Mouse (Mus musculus): ENCODE measurements around the gene Srcin1. TPM values are rescaled to one million over a fixed set of nuclear protein-coding genes. Genes with fewer than 3 reads are reported as not detected.

The Srcin1 gene
- 3.2 and 3.7 TPM in 2 replicates for polyA plus RNA-seq (2014; fragmentation: Nextera tagmentation; extraction: Ambion mirVana)

- peak within 1 kb of the TSS; percentile 76 for H3K4me3 ChIP-seq (ENCODE audit: low read depth, low read length)
Observed at GRCm38 (mm10) chr11:97576136-97576906, at the start of gene Srcin1. Gene Srcin1 (minus strand): TSS chr11:97576186.

GRCm38 (mm10) chr11:97625551-97625950 is 49.6 kb upstream of the Srcin1 start:
- DNase-seq (ENCODE audit: low spot score) (no peak), ATAC-seq (replicated peaks; ENCODE audit: low FRiP score) (no peak)
- H3K4me2 ChIP-seq (ENCODE audit: low read depth, low read length, severe bottlenecking), result no peak overlapping the region
- H3K27ac ChIP-seq (ENCODE audit: low read depth, low read length), result no peak overlapping the region
- H3K9ac ChIP-seq (ENCODE audit: low read length), result no peak overlapping the region
- H3K9me3 ChIP-seq (ENCODE audit: control insufficient read depth, low read length), result no peaks in the 10 kb centered on the region
- H3K4me1 ChIP-seq (replicated peaks; ENCODE audit: control insufficient read depth, insufficient read depth, low read length), result peaks cover 25% of the 10 kb centered on the region
- peaks cover 36% of the 10 kb centered on the region for H3K27me3 ChIP-seq (ENCODE audit: control insufficient read depth, insufficient read depth, low read length)
- WGBS, result 71% methylated on average over 5 of the region's 5 CpGs
- H3K4me3 ChIP-seq (ENCODE audit: low read depth, low read length), result no peak overlapping the region
- H3K36me3 ChIP-seq (ENCODE audit: control insufficient read depth, insufficient read depth, low read length), result no peaks in the 10 kb centered on the region

More at GRCm38 (mm10) chr11:97576136-97576906, at the start of gene Srcin1:
- Histone ChIP-seq H3K27ac (ENCODE audit: low read depth, low read length) (peak within 1 kb of the TSS; percentile 96), H3K4me2 (ENCODE audit: low read depth, low read length, severe bottlenecking) (peak within 1 kb of the TSS; percentile 80), H3K36me3 (ENCODE audit: control insufficient read depth, insufficient read depth, low read length) (no peaks in the 10 kb centered on the region), H3K9me3 (ENCODE audit: control insufficient read depth, low read length) (no peaks in the 10 kb centered on the region), H3K27me3 (ENCODE audit: control insufficient read depth, insufficient read depth, low read length) (peaks cover 9% of the 10 kb centered on the region), H3K4me1 (replicated peaks; ENCODE audit: control insufficient read depth, insufficient read depth, low read length) (peaks cover 29% of the 10 kb centered on the region), H3K9ac (ENCODE audit: low read length) (peak within 1 kb of the TSS; percentile 87)
- 31% methylated on average over 9 of the region's 9 CpGs for WGBS
- DNase-seq (ENCODE audit: low spot score) (no peak), ATAC-seq (replicated peaks; ENCODE audit: low FRiP score) (no peak)

GRCm38 (mm10) chr11:97623166-97623565 is 47.2 kb upstream of the Srcin1 start:
- no peak overlapping the region for H3K27ac ChIP-seq (ENCODE audit: low read depth, low read length)
- 68% methylated on average over 9 of the region's 9 CpGs for WGBS
- no peaks in the 10 kb centered on the region for H3K36me3 ChIP-seq (ENCODE audit: control insufficient read depth, insufficient read depth, low read length)
- H3K4me3 ChIP-seq (ENCODE audit: low read depth, low read length), result no peak overlapping the region
- ATAC-seq (replicated peaks; ENCODE audit: low FRiP score), result no peak
- H3K4me1 ChIP-seq (replicated peaks; ENCODE audit: control insufficient read depth, insufficient read depth, low read length), result peaks cover 15% of the 10 kb centered on the region; the same call in 1 of the 2 replicates
- no peak overlapping the region for H3K4me2 ChIP-seq (ENCODE audit: low read depth, low read length, severe bottlenecking)
- DNase-seq (ENCODE audit: low spot score), result no peak
- H3K27me3 ChIP-seq (ENCODE audit: control insufficient read depth, insufficient read depth, low read length), result peaks cover 20% of the 10 kb centered on the region
- no peaks in the 10 kb centered on the region for H3K9me3 ChIP-seq (ENCODE audit: control insufficient read depth, low read length)
- H3K9ac ChIP-seq (ENCODE audit: low read length), result no peak overlapping the region

GRCm38 (mm10) chr11:97622440-97622839 is 46.5 kb upstream of the Srcin1 start:
- DNase-seq (ENCODE audit: low spot score) (peak; percentile 87), ATAC-seq (replicated peaks; ENCODE audit: low FRiP score) (no peak)
- 3% methylated on average over 6 of the region's 6 CpGs for WGBS
- Histone ChIP-seq H3K27me3 (ENCODE audit: control insufficient read depth, insufficient read depth, low read length) (peaks cover 13% of the 10 kb centered on the region), H3K36me3 (ENCODE audit: control insufficient read depth, insufficient read depth, low read length) (no peaks in the 10 kb centered on the region), H3K9ac (ENCODE audit: low read length) (no peak overlapping the region), H3K4me2 (ENCODE audit: low read depth, low read length, severe bottlenecking) (no peak overlapping the region), H3K4me1 (replicated peaks; ENCODE audit: control insufficient read depth, insufficient read depth, low read length) (peaks cover 8% of the 10 kb centered on the region; the same call in 1 of the 2 replicates), H3K27ac (ENCODE audit: low read depth, low read length) (no peak overlapping the region), H3K4me3 (ENCODE audit: low read depth, low read length) (no peak overlapping the region), H3K9me3 (ENCODE audit: control insufficient read depth, low read length) (no peaks in the 10 kb centered on the region)

- Histone ChIP-seq H3K9me3 (ENCODE audit: control insufficient read depth, low read length) (no peaks in the 10 kb centered on the region), H3K4me1 (replicated peaks; ENCODE audit: control insufficient read depth, insufficient read depth, low read length) (no peaks in the 10 kb centered on the region), H3K27ac (ENCODE audit: low read depth, low read length) (no peak overlapping the region), H3K36me3 (ENCODE audit: control insufficient read depth, insufficient read depth, low read length) (no peaks in the 10 kb centered on the region), H3K4me2 (ENCODE audit: low read depth, low read length, severe bottlenecking) (no peak overlapping the region), H3K4me3 (ENCODE audit: low read depth, low read length) (no peak overlapping the region), H3K9ac (ENCODE audit: low read length) (no peak overlapping the region), H3K27me3 (ENCODE audit: control insufficient read depth, insufficient read depth, low read length) (peaks cover 3% of the 10 kb centered on the region)
- WGBS, result 36% methylated on average over 5 of the region's 5 CpGs
- ATAC-seq (replicated peaks; ENCODE audit: low FRiP score), result no peak
- peak; percentile 72 for DNase-seq (ENCODE audit: low spot score)
Observed at GRCm38 (mm10) chr11:97619391-97619795, 43.4 kb upstream of the Srcin1 start.

GRCm38 (mm10) chr11:97618368-97618767 is 42.4 kb upstream of the Srcin1 start:
- H3K4me3 ChIP-seq (ENCODE audit: low read depth, low read length), result no peak overlapping the region
- no peaks in the 10 kb centered on the region for H3K36me3 ChIP-seq (ENCODE audit: control insufficient read depth, insufficient read depth, low read length)
- ATAC-seq (replicated peaks; ENCODE audit: low FRiP score), result no peak
- H3K27me3 ChIP-seq (ENCODE audit: control insufficient read depth, insufficient read depth, low read length), result peaks cover 3% of the 10 kb centered on the region; the same call in 1 of the 2 replicates
- DNase-seq (ENCODE audit: low spot score), result no peak
- no peak overlapping the region for H3K27ac ChIP-seq (ENCODE audit: low read depth, low read length)
- no peaks in the 10 kb centered on the region for H3K4me1 ChIP-seq (replicated peaks; ENCODE audit: control insufficient read depth, insufficient read depth, low read length)
- 58% methylated on average over 11 of the region's 11 CpGs for WGBS
- no peaks in the 10 kb centered on the region for H3K9me3 ChIP-seq (ENCODE audit: control insufficient read depth, low read length)
- no peak overlapping the region for H3K9ac ChIP-seq (ENCODE audit: low read length)
- H3K4me2 ChIP-seq (ENCODE audit: low read depth, low read length, severe bottlenecking), result no peak overlapping the region

GRCm38 (mm10) chr11:97615276-97615675 is 39.3 kb upstream of the Srcin1 start:
- H3K4me1 ChIP-seq (replicated peaks; ENCODE audit: control insufficient read depth, insufficient read depth, low read length), result no peaks in the 10 kb centered on the region
- 74% methylated on average over 4 of the region's 4 CpGs for WGBS

GRCm38 (mm10) chr11:97611076-97611475 is 35.1 kb upstream of the Srcin1 start:
- WGBS, result 81% methylated on average over 8 of the region's 8 CpGs
- Histone ChIP-seq H3K27me3 (ENCODE audit: control insufficient read depth, insufficient read depth, low read length) (no peaks in the 10 kb centered on the region), H3K36me3 (ENCODE audit: control insufficient read depth, insufficient read depth, low read length) (no peaks in the 10 kb centered on the region), H3K9ac (ENCODE audit: low read length) (no peak overlapping the region), H3K4me3 (ENCODE audit: low read depth, low read length) (no peak overlapping the region), H3K4me1 (replicated peaks; ENCODE audit: control insufficient read depth, insufficient read depth, low read length) (no peaks in the 10 kb centered on the region), H3K4me2 (ENCODE audit: low read depth, low read length, severe bottlenecking) (no peak overlapping the region), H3K27ac (ENCODE audit: low read depth, low read length) (no peak overlapping the region), H3K9me3 (ENCODE audit: control insufficient read depth, low read length) (no peaks in the 10 kb centered on the region)
- no peak for DNase-seq (ENCODE audit: low spot score)
- ATAC-seq (replicated peaks; ENCODE audit: low FRiP score), result no peak

More at GRCm38 (mm10) chr11:97615276-97615675, 39.3 kb upstream of the Srcin1 start:
- peaks cover 3% of the 10 kb centered on the region; the same call in 1 of the 2 replicates for H3K27me3 ChIP-seq (ENCODE audit: control insufficient read depth, insufficient read depth, low read length)
- no peak overlapping the region for H3K9ac ChIP-seq (ENCODE audit: low read length)
- H3K4me3 ChIP-seq (ENCODE audit: low read depth, low read length), result no peak overlapping the region
- no peaks in the 10 kb centered on the region for H3K9me3 ChIP-seq (ENCODE audit: control insufficient read depth, low read length)
- H3K27ac ChIP-seq (ENCODE audit: low read depth, low read length), result no peak overlapping the region
- H3K36me3 ChIP-seq (ENCODE audit: control insufficient read depth, insufficient read depth, low read length), result no peaks in the 10 kb centered on the region
- ATAC-seq (replicated peaks; ENCODE audit: low FRiP score), result no peak
- DNase-seq (ENCODE audit: low spot score), result no peak
- no peak overlapping the region for H3K4me2 ChIP-seq (ENCODE audit: low read depth, low read length, severe bottlenecking)

- Histone ChIP-seq H3K36me3 (ENCODE audit: control insufficient read depth, insufficient read depth, low read length) (no peaks in the 10 kb centered on the region), H3K9me3 (ENCODE audit: control insufficient read depth, low read length) (no peaks in the 10 kb centered on the region), H3K27ac (ENCODE audit: low read depth, low read length) (no peak overlapping the region), H3K4me2 (ENCODE audit: low read depth, low read length, severe bottlenecking) (no peak overlapping the region), H3K9ac (ENCODE audit: low read length) (no peak overlapping the region), H3K4me3 (ENCODE audit: low read depth, low read length) (no peak overlapping the region), H3K4me1 (replicated peaks; ENCODE audit: control insufficient read depth, insufficient read depth, low read length) (no peaks in the 10 kb centered on the region), H3K27me3 (ENCODE audit: control insufficient read depth, insufficient read depth, low read length) (no peaks in the 10 kb centered on the region)
- DNase-seq (ENCODE audit: low spot score) (no peak), ATAC-seq (replicated peaks; ENCODE audit: low FRiP score) (no peak)
- WGBS, result 90% methylated on average over 13 of the region's 13 CpGs
Observed at GRCm38 (mm10) chr11:97609743-97610142, 33.8 kb upstream of the Srcin1 start.

Measured in forebrain, embryonic 11.5 days (tissue).